Comparison of ENCODE assay signal across 28 mouse cellular contexts in the genomic region with DNA sequence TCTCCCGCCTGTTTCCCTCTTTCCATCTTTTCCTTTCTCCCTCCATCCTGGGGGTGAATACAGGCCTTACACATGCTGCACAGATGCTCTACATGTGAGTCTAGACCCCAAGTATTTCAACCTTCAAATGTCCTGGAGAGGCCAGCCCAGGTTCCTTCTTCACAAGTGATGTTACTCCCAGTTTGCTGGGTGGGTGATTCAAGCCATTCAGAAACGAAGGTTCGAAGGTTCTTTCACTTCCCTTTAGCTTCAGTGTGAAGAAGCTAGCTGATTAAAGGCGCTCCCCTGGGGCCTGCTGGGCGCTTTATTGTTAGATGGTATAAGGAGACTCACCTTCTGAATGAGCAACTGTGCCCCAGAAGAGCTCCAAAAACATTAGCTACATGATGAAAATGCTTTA.
A peak's percentile ranks its signal among the peaks of the same experiment; 100 is the strongest.
DNase-seq lines count a peak whose midpoint lies in the region; ATAC-seq and TF ChIP-seq lines count a peak whose summit lies in the region.
"Had no signal": no experiment of that assay in that cellular context is flagged by ENCODE, and none has a peak within 500 bp of the region (broad histone marks: within the 10 kb centered on the region; RNA-seq: fewer than 3 reads in every experiment).

No protein-coding gene starts in this region.

- no peaks in the 10 kb centered on the region for H3K4me1 ChIP-seq in lung, embryonic 15.5 days
- peaks cover 14 to 45% of the 10 kb centered on the region in 2 experiments for H3K4me1 ChIP-seq in CH12.LX (ENCODE audit: control insufficient read depth in 1 of 2, insufficient read depth in 2 of 2)
- H3K4me1 ChIP-seq in limb, embryonic 10.5 days = 0 out of 2 replicates have a peak, but pooled peaks cover 3% of the 10 kb centered on the region
- no peaks in the 10 kb centered on the region for H3K4me1 ChIP-seq in midbrain, embryonic 14.5 days (ENCODE audit: control insufficient read depth, insufficient read depth, low read length)
- H3K4me1 ChIP-seq: forebrain, embryonic 13.5 days; kidney, embryonic 15.5 days; limb, embryonic 12.5 days; midbrain, embryonic 15.5 days; neural tube, embryonic 15.5 days had no signal

- no peak overlapping the region for H3K4me3 ChIP-seq in lung, embryonic 15.5 days
- no peak overlapping the region for H3K4me3 ChIP-seq in CH12.LX (replicated peaks in 1 of 3; ENCODE audit: low read depth in 2 of 3, low read length in 2 of 3, poor library complexity in 1 of 3)
- no peak overlapping the region for H3K4me3 ChIP-seq in limb, embryonic 10.5 days
- H3K4me3 ChIP-seq in midbrain, embryonic 14.5 days (replicated peaks; ENCODE audit: low read depth, low read length) = no peak overlapping the region
- H3K4me3 ChIP-seq: forebrain, embryonic 13.5 days; heart, embryonic 12.5 days; kidney, embryonic 15.5 days; limb, embryonic 12.5 days; liver, embryonic 12.5 days; megakaryocyte, embryonic 14.5 days; midbrain, embryonic 15.5 days; neural tube, embryonic 15.5 days had no signal

- no peak for TF ChIP-seq POLR2A in CH12.LX (IDR thresholded peaks at IDR 0.05; ENCODE audit: low read depth, low read length)

- WGBS in lung, embryonic 15.5 days = 81% methylated on average over 5 of the region's 5 CpGs
- 82% methylated on average over 5 of the region's 5 CpGs for WGBS in limb, embryonic 10.5 days
- 82% methylated on average over 5 of the region's 5 CpGs for WGBS in midbrain, embryonic 14.5 days

- H3K36me3 ChIP-seq in lung, embryonic 15.5 days = peaks cover 21% of the 10 kb centered on the region
- peaks cover 0 to 22% of the 10 kb centered on the region in 2 experiments for H3K36me3 ChIP-seq in CH12.LX (replicated peaks in 1 of 2; ENCODE audit: control insufficient read depth in 1 of 2, insufficient read depth in 1 of 2, low read length in 1 of 2)
- peaks cover 39% of the 10 kb centered on the region for H3K36me3 ChIP-seq in limb, embryonic 10.5 days
- H3K36me3 ChIP-seq in midbrain, embryonic 14.5 days (ENCODE audit: control insufficient read depth, insufficient read depth, low read length) = peaks cover 39% of the 10 kb centered on the region

- H3K9ac ChIP-seq in lung, embryonic 15.5 days = no peak overlapping the region
- no peak overlapping the region for H3K9ac ChIP-seq in CH12.LX (ENCODE audit: insufficient read depth, low read depth)
- no peak overlapping the region for H3K9ac ChIP-seq in midbrain, embryonic 14.5 days (replicated peaks; ENCODE audit: low read length)
- H3K9ac ChIP-seq: forebrain, embryonic 13.5 days; heart, embryonic 12.5 days; kidney, embryonic 15.5 days; limb, embryonic 12.5 days; liver, embryonic 12.5 days; lung, embryonic 14.5 days; midbrain, embryonic 15.5 days; neural tube, embryonic 15.5 days had no signal

- H3K9me3 ChIP-seq in lung, embryonic 15.5 days = no peaks in the 10 kb centered on the region
- H3K9me3 ChIP-seq in CH12.LX (replicated peaks; ENCODE audit: low read length) = peaks cover 2% of the 10 kb centered on the region
- no peaks in the 10 kb centered on the region for H3K9me3 ChIP-seq in limb, embryonic 10.5 days (replicated peaks)
- H3K9me3 ChIP-seq in midbrain, embryonic 14.5 days (ENCODE audit: control insufficient read depth, low read length) = no peaks in the 10 kb centered on the region
- H3K9me3 ChIP-seq: forebrain, embryonic 13.5 days; heart, embryonic 12.5 days; kidney, embryonic 15.5 days; limb, embryonic 12.5 days; liver, embryonic 12.5 days; megakaryocyte, embryonic 14.5 days; midbrain, embryonic 15.5 days; neural tube, embryonic 15.5 days had no signal

- no peaks in the 10 kb centered on the region for H3K79me2 ChIP-seq in CH12.LX (replicated peaks; ENCODE audit: control insufficient read depth, extremely low read depth, insufficient read depth, poor library complexity, severe bottlenecking)

- in situ Hi-C loops in CH12.LX (cut with MboI; ENCODE audit: low pct_ligation_motif_present, low pct_unique_long_range_greater_than_20kb, low sequenced_read_pairs) = loop anchor here (5.0 kb wide), 1 partner anchor 43 kb away; no protein-coding TSS in a partner anchor

- intact Hi-C loops in left cerebral cortex, postnatal 25 days (cut with DNase I) = no loop called here

- 0 out of 2 replicates have a peak overlapping the region, but pooled peaks have one; percentile 18 for H3K27ac ChIP-seq in lung, embryonic 15.5 days
- no peak overlapping the region for H3K27ac ChIP-seq in CH12.LX (ENCODE audit: insufficient read depth, low read depth)
- no peak overlapping the region for H3K27ac ChIP-seq in limb, embryonic 10.5 days
- H3K27ac ChIP-seq in midbrain, embryonic 14.5 days (replicated peaks; ENCODE audit: low read depth, low read length) = no peak overlapping the region
- H3K27ac ChIP-seq: forebrain, embryonic 13.5 days; hindbrain, postnatal 0 days; kidney, embryonic 15.5 days; limb, embryonic 12.5 days; liver, embryonic 12.5 days; midbrain, embryonic 15.5 days; neural tube, embryonic 15.5 days had no signal

- ATAC-seq in lung, embryonic 15.5 days (ENCODE audit: borderline replicate concordance, extremely low read depth, low FRiP score, low TSS enrichment) = no peak
- ATAC-seq in midbrain, embryonic 14.5 days (ENCODE audit: low FRiP score, low TSS enrichment) = no peak
- ATAC-seq: activated CD4-positive, CD25-positive, alpha-beta regulatory T cell, adult 4 months; forebrain, embryonic 13.5 days; hindbrain, postnatal 0 days; intestine, postnatal 0 days; liver, embryonic 12.5 days; midbrain, embryonic 15.5 days had no signal

- DNase-seq in lung, postnatal 10 days = no peak
- DNase-seq in CH12.LX (ENCODE audit: extremely low read depth) = peak; percentile 87
- peak; percentile 9 to 20 for DNase-seq in monocyte, adult 2 months (ENCODE audit: low read depth in 1 of 2, low spot score in 2 of 2)
- peak; percentile 31 to 55 for DNase-seq in spleen, postnatal 14 days (ENCODE audit: low spot score in 2 of 2)
- DNase-seq in limb, embryonic 10.5 days (ENCODE audit: low spot score) = no peak
- DNase-seq in left cerebral cortex, postnatal 25 days (ENCODE audit: low spot score in 2 of 2) = no peak
- no peak for DNase-seq in midbrain, embryonic 14.5 days
- DNase-seq: adrenal gland, adult 8-10 months; cerebellum, adult 2 months; cerebellum, postnatal 36 days; gastrocnemius, postnatal 36 days; heart, postnatal 10 days; kidney, postnatal 4 days; lung, embryonic 14.5 days; thymus, adult 2 months; thymus, postnatal 4 days had no signal

- no peak; the same call in none of the 2 replicates for TF ChIP-seq RAD21 in CH12.LX (IDR thresholded peaks at IDR 0.05; ENCODE audit: low read depth, low read length)

- no peaks in the 10 kb centered on the region for H3K27me3 ChIP-seq in lung, embryonic 15.5 days
- H3K27me3 ChIP-seq in CH12.LX (replicated peaks) = no peaks in the 10 kb centered on the region
- no peaks in the 10 kb centered on the region for H3K27me3 ChIP-seq in limb, embryonic 10.5 days (ENCODE audit: low read depth, poor library complexity, severe bottlenecking)
- H3K27me3 ChIP-seq in midbrain, embryonic 14.5 days (ENCODE audit: control insufficient read depth, insufficient read depth, low read length) = no peaks in the 10 kb centered on the region
- H3K27me3 ChIP-seq: forebrain, embryonic 13.5 days; heart, embryonic 12.5 days; kidney, embryonic 15.5 days; limb, embryonic 12.5 days; liver, embryonic 12.5 days; megakaryocyte, embryonic 14.5 days; midbrain, embryonic 15.5 days; neural tube, embryonic 15.5 days had no signal

- dilution Hi-C loops in CH12.LX (cut with MboI; ENCODE audit: extremely low pct_ligation_motif_present, extremely low pct_unique_long_range_greater_than_20kb, low sequenced_read_pairs) = no loop called here

- no peak overlapping the region for H3K4me2 ChIP-seq in lung, embryonic 15.5 days
- H3K4me2 ChIP-seq in CH12.LX (ENCODE audit: insufficient read depth, low read depth, poor library complexity, severe bottlenecking) = peak overlapping the region; percentile 81
- no peak overlapping the region for H3K4me2 ChIP-seq in midbrain, embryonic 14.5 days (ENCODE audit: low read length)
- H3K4me2 ChIP-seq: forebrain, embryonic 13.5 days; heart, embryonic 12.5 days; kidney, embryonic 15.5 days; limb, embryonic 12.5 days; liver, embryonic 12.5 days; lung, embryonic 14.5 days; midbrain, embryonic 15.5 days; neural tube, embryonic 15.5 days had no signal

- TF ChIP-seq CTCF in CH12.LX (conservative IDR thresholded peaks at IDR 0.05 in 1 of 2, IDR thresholded peaks at IDR 0.05 in 1 of 2; ENCODE audit: low read depth in 2 of 2, low read length in 2 of 2) = no peak

- TF ChIP-seq EP300 in CH12.LX (IDR thresholded peaks at IDR 0.05; ENCODE audit: low read length) = peak; percentile 93

TF ChIP-seq in CH12.LX, 34 proteins besides CTCF, POLR2A, EP300 and RAD21 (continues in another document):
- peak; percentile 60; the same call in 1 of the 2 replicates for TF ChIP-seq MEF2A (IDR thresholded peaks at IDR 0.05; ENCODE audit: borderline replicate concordance, low read depth, low read length)
- TF ChIP-seq RCOR1 (conservative IDR thresholded peaks at IDR 0.05; ENCODE audit: low read depth, low read length) = no peak
- TF ChIP-seq GABPA (IDR thresholded peaks at IDR 0.05; ENCODE audit: insufficient replicate concordance, low read depth, low read length) = no peak
- peak; percentile 56; the same call in 1 of the 2 replicates for TF ChIP-seq CHD2 (IDR thresholded peaks at IDR 0.05; ENCODE audit: low read length)
- no peak for TF ChIP-seq CHD1 (IDR thresholded peaks at IDR 0.05; ENCODE audit: low read depth, low read length)
- TF ChIP-seq POLR2AphosphoS2 (IDR thresholded peaks at IDR 0.05; ENCODE audit: low read depth, low read length) = no peak
- TF ChIP-seq ETS1 (conservative IDR thresholded peaks at IDR 0.05; ENCODE audit: low read depth, low read length) = peak; percentile 48; the same call in 1 of the 2 replicates
- TF ChIP-seq JUND (conservative IDR thresholded peaks at IDR 0.05; ENCODE audit: low read depth, low read length) = peak; percentile 32; the same call in 1 of the 2 replicates
- TF ChIP-seq E2F4 (IDR thresholded peaks at IDR 0.05; ENCODE audit: insufficient replicate concordance, low read depth, low read length) = no peak
- TF ChIP-seq HCFC1 (IDR thresholded peaks at IDR 0.05; ENCODE audit: low read depth, low read length) = no peak
- TF ChIP-seq USF2 (conservative IDR thresholded peaks at IDR 0.05; ENCODE audit: low read depth, low read length) = no peak
- no peak for TF ChIP-seq NELFE (IDR thresholded peaks at IDR 0.05; ENCODE audit: low read depth, low read length)
- peak; percentile 95 for TF ChIP-seq IRF4 (IDR thresholded peaks at IDR 0.05; ENCODE audit: low read depth, low read length)
- TF ChIP-seq ZC3H11A (IDR thresholded peaks at IDR 0.05; ENCODE audit: low read depth, low read length) = no peak
- TF ChIP-seq MAZ (IDR thresholded peaks at IDR 0.05; ENCODE audit: low read depth, low read length) = 0 out of 2 replicates have a peak, but pooled peaks have one; percentile 41
- peak; percentile 9; the same call in 1 of the 2 replicates for TF ChIP-seq SMC3 (IDR thresholded peaks at IDR 0.05; ENCODE audit: low read depth, low read length)
- 0 out of 2 replicates have a peak, but pooled peaks have one; percentile 25 for TF ChIP-seq MAFK (IDR thresholded peaks at IDR 0.05; ENCODE audit: insufficient replicate concordance, low read length)
- no peak for TF ChIP-seq PAX5 (IDR thresholded peaks at IDR 0.05; ENCODE audit: low read length)

Comparison
In these comparisons a context has a peak if more than half of its experiments do, and no peak if none do; other contexts are left out.
1. DNase-seq: peak in CH12.LX (single experiment), monocyte, adult 2 months (2 of 2) and spleen, postnatal 14 days (2 of 2); none in lung, postnatal 10 days (single experiment), limb, embryonic 10.5 days (single experiment), left cerebral cortex, postnatal 25 days (0 of 2) and midbrain, embryonic 14.5 days (single experiment).